Mouse (Mus musculus) stomach, embryonic 14.5 days (tissue): Measurements from ENCODE around the gene Frmd6. TPM values are rescaled to one million over a fixed set of nuclear protein-coding genes. Genes with fewer than 3 reads are reported as not detected.
A peak's percentile ranks its signal among the peaks of the same experiment; 100 is the strongest.

Source experiments
- ATAC-seq: fragments of 200-750 bp; cut with Nextera tagmentation; 2 replicates; pipeline ENCODE4 v1.8.0; 2017; ENCODE audit warnings: low read depth, moderate TSS enrichment; ENCODE audit not compliant: insufficient number of reproducible peaks, insufficient read depth, low FRiP score
- H3K27ac ChIP-seq: fragments of 300-500 bp; sonication (generic); 2 replicates; pipeline ENCODE4 v1.5.1; 2014; ENCODE audit warnings: mild to moderate bottlenecking, low read length, moderate library complexity, mixed read lengths
- H3K27me3 ChIP-seq: fragments of 300-500 bp; sonication (generic); 2 replicates; pipeline ENCODE4 v1.6.1; 2014; ENCODE audit warnings: low read length, control low read depth, mixed read lengths; ENCODE audit not compliant: control insufficient read depth, insufficient read depth
- H3K36me3 ChIP-seq: fragments of 300-500 bp; sonication (generic); 2 replicates; pipeline ENCODE4 v1.6.1; 2014; ENCODE audit warnings: mild to moderate bottlenecking, control low read depth, low read length, moderate library complexity, mixed read lengths; ENCODE audit not compliant: control insufficient read depth, insufficient read depth
- H3K4me1 ChIP-seq: fragments of 300-500 bp; sonication (generic); 2 replicates; pipeline ENCODE4 v1.6.1; 2014; ENCODE audit warnings: low read length, control low read depth, mixed read lengths; ENCODE audit not compliant: control insufficient read depth, insufficient read depth
- H3K4me2 ChIP-seq: fragments of 300-500 bp; sonication (generic); replicated peaks from 2 replicates; pipeline ENCODE4 v1.6.1; 2014; ENCODE audit warnings: low read depth, low read length, control low read depth
- H3K4me3 ChIP-seq: fragments of 300-500 bp; sonication (generic); 2 replicates; pipeline ENCODE4 v1.5.1; 2014; ENCODE audit warnings: low read depth, low read length, control low read depth
- H3K9ac ChIP-seq: fragments of 300-500 bp; sonication (generic); replicated peaks from 2 replicates; pipeline ENCODE4 v1.6.1; 2014; ENCODE audit warnings: low read depth, mild to moderate bottlenecking, control low read depth, low read length, moderate library complexity, mixed read lengths
- H3K9me3 ChIP-seq: fragments of 300-500 bp; sonication (generic); 2 replicates; pipeline ENCODE4 v1.6.1; 2016; ENCODE audit warnings: low read depth, low read length, control low read depth; ENCODE audit not compliant: control insufficient read depth
- WGBS: fragments of 180-500 bp; shearing (Covaris S2); extraction: QIAGEN DNeasy Blood & Tissue Kit; methylation state at CpG from one replicate; pipeline ENCODE4 v1.1.7; 2014; 5-methylcytosine and 5-hydroxymethylcytosine counted together
- polyA plus RNA-seq: library from polyadenylated mRNA; unstranded; fragments of >200 nt; fragmentation: Nextera tagmentation; extraction: Ambion mirVana; gene quantifications from 2 replicates; pipeline ENCODE4 v1.2.1, GENCODE M21; 2014

Gene Frmd6
- polyA plus RNA-seq, 1 experiment from 2014 or later: 32.5 TPM

- no peak overlapping the region for H3K9ac ChIP-seq
- H3K27ac ChIP-seq: no peak overlapping the region
- no peaks in the 10 kb centered on the region for H3K9me3 ChIP-seq
- peaks cover 6% of the 10 kb centered on the region; the same call in 1 of the 2 replicates for H3K4me1 ChIP-seq
- no peak overlapping the region for H3K4me2 ChIP-seq
- no peaks in the 10 kb centered on the region for H3K36me3 ChIP-seq
- ATAC-seq: no peak
- H3K27me3 ChIP-seq: no peaks in the 10 kb centered on the region
- no peak overlapping the region for H3K4me3 ChIP-seq
- WGBS: 74% methylated on average over 8 of the region's 8 CpGs
Observed at GRCm38 (mm10) chr12:70800086-70800485, 25.2 kb upstream of the Frmd6 start.

GRCm38 (mm10) chr12:70801361-70801760, 24.0 kb upstream of the Frmd6 start:
- no peaks in the 10 kb centered on the region for H3K27me3 ChIP-seq
- H3K4me2 ChIP-seq: no peak overlapping the region
- H3K9ac ChIP-seq: no peak overlapping the region
- peaks cover 6% of the 10 kb centered on the region; the same call in 1 of the 2 replicates for H3K4me1 ChIP-seq
- no peak overlapping the region for H3K4me3 ChIP-seq
- H3K9me3 ChIP-seq: no peaks in the 10 kb centered on the region
- H3K27ac ChIP-seq: no peak overlapping the region
- ATAC-seq: no peak
- no peaks in the 10 kb centered on the region for H3K36me3 ChIP-seq
- WGBS: 61% methylated on average over 8 of the region's 8 CpGs

- Histone ChIP-seq H3K4me2 (no peak overlapping the region), H3K4me1 (peaks cover 6% of the 10 kb centered on the region; the same call in 1 of the 2 replicates), H3K9me3 (no peaks in the 10 kb centered on the region), H3K36me3 (no peaks in the 10 kb centered on the region), H3K4me3 (no peak overlapping the region), H3K9ac (no peak overlapping the region), H3K27me3 (no peaks in the 10 kb centered on the region), H3K27ac (no peak overlapping the region)
- ATAC-seq: no peak
- WGBS: 73% methylated on average over 4 of the region's 4 CpGs
Observed at GRCm38 (mm10) chr12:70803494-70803893, 21.8 kb upstream of the Frmd6 start.

GRCm38 (mm10) chr12:70804989-70805388, 20.3 kb upstream of the Frmd6 start:
- Histone ChIP-seq H3K36me3 (no peaks in the 10 kb centered on the region), H3K4me3 (no peak overlapping the region), H3K9ac (no peak overlapping the region), H3K27me3 (no peaks in the 10 kb centered on the region), H3K9me3 (no peaks in the 10 kb centered on the region), H3K27ac (no peak overlapping the region), H3K4me1 (0 out of 2 replicates have a peak, but pooled peaks cover 2% of the 10 kb centered on the region), H3K4me2 (no peak overlapping the region)
- no peak for ATAC-seq
- 50% methylated on average over 2 of the region's 2 CpGs for WGBS

DNA sequence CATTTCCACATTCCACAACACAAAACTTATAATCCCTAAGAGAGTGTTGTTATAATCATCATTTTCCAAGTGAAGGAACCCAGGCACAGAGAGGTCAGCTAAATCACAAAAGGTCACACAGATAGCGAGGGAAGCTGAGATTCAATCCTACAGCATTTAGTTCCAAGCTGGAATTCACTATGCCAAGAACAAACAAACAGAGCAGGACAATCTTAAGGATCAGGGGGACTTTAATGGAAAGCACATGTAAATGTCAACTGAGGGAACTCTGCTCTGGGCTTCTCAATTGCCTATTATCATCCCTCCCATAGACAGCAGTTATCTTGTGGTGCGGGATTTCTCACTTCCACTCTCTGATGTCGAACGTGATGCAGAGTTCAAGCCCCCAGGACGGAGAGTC, 17.8 kb upstream of the Frmd6 start:
- Histone ChIP-seq H3K4me2 (no peak overlapping the region), H3K4me1 (peaks cover 6% of the 10 kb centered on the region; the same call in 1 of the 2 replicates), H3K27ac (no peak overlapping the region), H3K36me3 (no peaks in the 10 kb centered on the region), H3K9ac (no peak overlapping the region), H3K4me3 (no peak overlapping the region), H3K27me3 (no peaks in the 10 kb centered on the region), H3K9me3 (no peaks in the 10 kb centered on the region)
- WGBS: 48% methylated on average over 5 of the region's 5 CpGs
- ATAC-seq: no peak

DNA sequence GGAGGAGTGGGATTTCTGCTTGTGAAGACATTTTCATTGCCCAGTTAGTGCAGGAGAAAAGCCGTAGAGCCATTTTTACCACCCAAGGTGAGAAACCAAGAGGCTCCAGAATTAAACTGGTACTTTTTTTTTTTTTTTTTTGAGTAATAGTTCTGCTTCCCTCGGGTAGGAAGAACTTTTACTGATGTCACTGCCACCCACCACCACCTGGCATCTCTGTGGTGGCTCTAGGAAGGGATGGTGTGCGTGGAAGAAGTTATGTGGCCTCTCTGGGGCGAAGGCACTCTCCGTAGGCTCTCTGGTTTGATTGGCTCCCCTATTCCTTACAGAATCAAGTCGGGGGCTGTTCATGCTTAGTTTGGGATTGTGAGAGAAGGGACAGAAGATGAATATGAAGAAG, 17.3 kb upstream of the Frmd6 start:
- no peak overlapping the region for H3K9ac ChIP-seq
- H3K36me3 ChIP-seq: no peaks in the 10 kb centered on the region
- no peak overlapping the region for H3K27ac ChIP-seq
- H3K4me1 ChIP-seq: peaks cover 10% of the 10 kb centered on the region; the same call in 1 of the 2 replicates
- H3K9me3 ChIP-seq: no peaks in the 10 kb centered on the region
- 67% methylated on average over 6 of the region's 6 CpGs for WGBS
- H3K27me3 ChIP-seq: no peaks in the 10 kb centered on the region
- no peak for ATAC-seq
- H3K4me2 ChIP-seq: no peak overlapping the region
- H3K4me3 ChIP-seq: no peak overlapping the region

DNA sequence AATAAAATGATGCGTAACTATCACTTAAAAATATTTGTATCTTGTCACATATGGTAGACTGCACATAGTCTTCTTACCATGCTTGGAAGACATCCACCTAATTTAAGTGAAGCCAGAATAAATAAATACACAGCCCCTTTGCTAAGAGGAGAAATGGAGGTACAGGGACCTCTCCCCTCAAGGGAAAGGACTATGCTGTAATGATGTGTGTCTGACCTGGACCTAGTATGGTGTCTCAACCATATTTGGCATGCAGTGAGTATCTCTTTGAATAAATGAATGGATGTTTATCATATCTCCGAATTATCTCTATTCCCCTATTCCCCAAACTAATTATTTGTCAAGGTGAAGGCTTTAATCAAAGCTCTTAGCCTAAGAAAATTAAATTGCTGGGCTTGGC, 15.4 kb upstream of the Frmd6 start:
- 67% methylated on average over 2 of the region's 2 CpGs for WGBS
- no peak for ATAC-seq
- H3K9me3 ChIP-seq: no peaks in the 10 kb centered on the region
- no peaks in the 10 kb centered on the region for H3K27me3 ChIP-seq
- H3K27ac ChIP-seq: no peak overlapping the region
- H3K36me3 ChIP-seq: no peaks in the 10 kb centered on the region
- no peak overlapping the region for H3K4me2 ChIP-seq
- no peak overlapping the region for H3K4me3 ChIP-seq
- H3K9ac ChIP-seq: no peak overlapping the region
- peaks cover 11% of the 10 kb centered on the region; the same call in 1 of the 2 replicates for H3K4me1 ChIP-seq

DNA sequence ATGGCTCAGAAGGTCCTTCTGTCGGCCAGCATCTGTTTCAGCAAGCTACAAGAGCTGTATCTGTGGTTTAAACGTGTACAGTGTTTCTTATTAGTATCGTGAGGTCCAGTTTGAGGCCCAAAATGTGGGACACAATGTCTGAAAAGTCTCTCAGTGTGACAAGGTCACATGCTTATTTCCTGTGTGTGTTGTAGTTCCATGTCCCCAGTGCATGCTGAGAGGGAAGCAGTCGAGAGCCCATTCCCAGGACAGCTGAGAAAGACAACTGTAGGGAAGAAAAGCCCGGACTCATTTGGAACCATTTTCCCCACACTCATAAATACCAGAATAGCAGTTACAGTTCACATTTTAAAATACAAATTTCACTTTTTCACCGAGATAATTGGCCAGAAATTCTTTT, 13.5 kb upstream of the Frmd6 start:
- H3K27ac ChIP-seq: peak overlapping the region; percentile 72
- ATAC-seq: no peak
- peaks cover 11% of the 10 kb centered on the region; the same call in 1 of the 2 replicates for H3K4me1 ChIP-seq
- H3K27me3 ChIP-seq: no peaks in the 10 kb centered on the region
- no peak overlapping the region for H3K4me2 ChIP-seq
- H3K36me3 ChIP-seq: no peaks in the 10 kb centered on the region
- WGBS: 43% methylated on average over 6 of the region's 6 CpGs
- no peak overlapping the region for H3K9ac ChIP-seq
- H3K9me3 ChIP-seq: no peaks in the 10 kb centered on the region
- no peak overlapping the region for H3K4me3 ChIP-seq

DNA sequence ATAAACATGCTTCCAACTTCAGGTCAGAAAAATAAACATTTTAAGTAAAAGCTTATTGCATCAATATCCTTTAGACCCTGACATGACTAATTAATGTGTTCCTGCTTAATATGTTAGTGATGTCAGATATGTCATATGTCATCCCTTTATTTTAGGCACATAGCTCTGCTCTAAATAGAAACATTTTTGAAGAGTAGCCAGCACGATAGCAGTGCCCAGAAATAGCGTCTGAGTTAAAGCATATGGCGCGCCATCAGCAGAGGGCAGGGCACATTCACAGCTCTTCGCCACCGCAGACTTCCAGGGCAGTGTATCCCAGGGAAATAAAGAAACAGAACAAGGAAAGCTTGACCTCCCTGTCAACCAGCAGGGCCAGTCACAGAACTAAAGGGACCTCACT, 13.1 kb upstream of the Frmd6 start:
- Histone ChIP-seq H3K9ac (no peak overlapping the region), H3K4me2 (no peak overlapping the region), H3K4me3 (no peak overlapping the region), H3K4me1 (peaks cover 11% of the 10 kb centered on the region; the same call in 1 of the 2 replicates), H3K27ac (no peak overlapping the region), H3K36me3 (no peaks in the 10 kb centered on the region), H3K27me3 (no peaks in the 10 kb centered on the region), H3K9me3 (no peaks in the 10 kb centered on the region)
- WGBS: 36% methylated on average over 6 of the region's 6 CpGs
- peak; percentile 42; the same call in 1 of the 2 replicates for ATAC-seq
